Mouse (Mus musculus) ovary, postnatal 14 days (tissue): ENCODE measurements around the gene Nup93.
A peak's percentile ranks its signal among the peaks of the same experiment; 100 is the strongest.

Experiments
- DNase-seq: peaks from one replicate; pipeline ENCODE4 v3.0.0; 2022; ENCODE audit warnings: low spot score

Nup93 gene

GRCm38 (mm10) chr8:94317249-94317648 is 102.9 kb downstream of the Nup93 start:
- no peak for DNase-seq

GRCm38 (mm10) chr8:94317691-94318090 is 103.3 kb downstream of the Nup93 start:
- no peak for DNase-seq

GRCm38 (mm10) chr8:94320036-94320435 is 105.7 kb downstream of the Nup93 start:
- DNase-seq = no peak

GRCm38 (mm10) chr8:94322083-94322482 is 107.7 kb downstream of the Nup93 start:
- DNase-seq = no peak

DNA sequence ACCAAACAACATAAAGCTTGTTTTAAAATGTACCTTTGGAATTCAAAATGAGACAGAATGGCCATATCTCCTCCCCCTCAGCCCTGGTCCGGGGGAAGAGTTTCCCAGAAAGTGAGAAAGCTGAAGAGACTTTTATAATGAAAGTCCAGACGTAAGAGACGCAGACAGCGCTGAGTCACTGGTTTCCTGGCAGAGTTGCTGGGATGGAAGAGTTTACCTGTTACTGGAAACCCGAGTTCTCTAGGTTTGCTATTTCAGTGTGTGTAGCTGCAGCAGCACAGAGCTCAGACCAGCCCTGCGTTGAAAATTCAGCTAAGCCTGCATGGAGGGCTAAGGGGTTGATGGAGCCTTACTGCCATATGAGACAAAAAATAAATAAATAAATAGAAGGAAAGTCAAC is 108.7 kb downstream of the Nup93 start:
- DNase-seq = no peak

DNA sequence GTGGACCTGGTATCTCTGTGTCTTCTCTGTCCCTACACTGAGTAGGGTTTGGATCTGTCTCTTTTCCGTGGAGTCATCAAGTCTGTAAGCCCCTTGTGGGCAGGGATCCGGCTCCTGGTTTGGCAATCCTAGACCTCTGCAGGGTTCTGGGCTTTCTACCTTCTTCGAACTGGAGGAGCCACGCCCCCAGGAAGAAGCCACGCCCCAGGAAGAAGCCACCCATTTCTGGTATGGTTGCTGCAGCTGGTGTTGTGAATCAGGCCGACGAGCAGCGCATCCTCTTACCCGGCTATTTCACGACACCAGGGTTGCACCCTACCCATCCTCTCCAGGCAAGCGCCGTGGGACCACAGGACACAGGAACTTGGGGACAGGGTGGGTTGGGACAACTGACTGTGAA is 109.7 kb downstream of the Nup93 start:
- DNase-seq = no peak

DNA sequence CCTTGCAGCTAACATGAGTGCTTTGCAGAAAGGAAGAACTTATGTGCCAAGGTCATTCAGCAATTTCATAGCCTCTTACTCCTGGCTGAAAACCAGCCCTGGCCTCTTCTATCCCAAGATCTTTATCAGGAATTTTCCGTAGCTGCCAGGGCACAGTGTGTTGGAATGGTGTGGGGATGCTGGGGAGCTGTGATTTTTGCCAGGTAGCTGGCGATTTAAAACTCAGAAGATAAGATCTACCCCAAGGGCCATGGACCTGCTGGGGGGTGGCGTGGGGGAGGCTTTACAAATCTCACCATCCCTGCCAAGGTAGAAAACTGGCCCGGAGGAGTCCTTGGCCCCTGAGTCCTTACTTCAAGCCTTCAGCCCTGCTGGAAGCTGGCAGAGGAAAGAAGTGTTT is 111.7 kb downstream of the Nup93 start:
- DNase-seq = no peak

DNA sequence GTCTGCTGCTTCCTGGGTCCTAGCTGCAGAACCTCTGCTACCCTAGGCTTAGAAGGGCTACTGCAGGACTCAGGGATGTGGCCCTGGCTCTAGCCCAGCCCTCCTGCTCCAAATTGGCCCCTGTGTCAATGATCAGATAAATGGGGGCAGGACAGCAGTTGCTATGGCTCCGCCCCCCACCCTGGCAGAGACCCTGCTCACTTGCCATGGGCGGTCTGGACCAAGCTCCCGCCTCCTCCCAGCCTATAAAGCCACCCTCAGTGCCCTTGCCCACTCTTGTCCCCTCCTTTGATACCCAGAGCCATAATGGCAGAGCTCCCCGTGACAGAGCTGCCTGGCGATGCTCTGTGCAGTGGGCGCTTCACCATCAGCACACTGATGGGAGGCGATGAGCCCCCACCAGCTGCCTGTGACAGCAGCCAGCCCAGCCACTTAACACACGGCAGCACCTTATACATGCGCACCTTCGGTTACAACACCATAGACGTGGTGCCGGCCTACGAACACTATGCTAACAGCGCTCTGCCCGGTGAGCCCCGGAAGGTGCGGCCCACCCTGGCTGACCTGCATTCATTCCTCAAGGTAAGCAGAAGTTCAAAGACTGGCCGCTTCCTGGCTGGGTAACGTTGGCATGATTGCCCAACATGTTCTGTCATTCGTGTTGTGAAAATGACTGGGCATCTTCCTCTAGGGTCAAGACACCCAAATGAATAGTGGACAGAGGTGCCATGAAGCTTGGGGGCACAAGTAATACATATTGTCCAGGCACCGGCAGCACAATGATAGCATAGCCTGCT is 114.8 kb downstream of the Nup93 start, which contains the start of gene Slc12a3:
Slc12a3 (plus strand) TSS at position 270 of the 797 bp plus-strand sequence.
- DNase-seq = no peak

DNA sequence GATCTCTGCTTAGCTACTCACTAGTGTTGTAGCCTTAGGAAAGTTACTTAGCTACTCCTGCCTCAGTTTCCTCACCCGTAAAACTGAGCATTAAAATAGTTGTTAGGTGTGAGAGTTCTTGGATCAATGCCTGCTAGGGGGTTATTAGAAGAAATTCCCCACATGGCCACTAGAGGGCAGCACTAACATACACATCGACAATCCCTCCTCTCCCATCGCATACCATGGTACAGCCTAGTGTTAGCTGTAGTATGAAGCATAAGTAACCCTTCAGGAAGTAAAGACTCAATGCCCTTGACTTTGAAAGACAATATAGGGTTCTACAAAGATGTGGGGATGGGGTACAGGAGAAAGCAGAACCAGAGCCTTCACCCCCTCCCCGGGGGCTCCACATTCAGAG is 116.4 kb downstream of the Nup93 start:
- DNase-seq = peak; percentile 41

DNA sequence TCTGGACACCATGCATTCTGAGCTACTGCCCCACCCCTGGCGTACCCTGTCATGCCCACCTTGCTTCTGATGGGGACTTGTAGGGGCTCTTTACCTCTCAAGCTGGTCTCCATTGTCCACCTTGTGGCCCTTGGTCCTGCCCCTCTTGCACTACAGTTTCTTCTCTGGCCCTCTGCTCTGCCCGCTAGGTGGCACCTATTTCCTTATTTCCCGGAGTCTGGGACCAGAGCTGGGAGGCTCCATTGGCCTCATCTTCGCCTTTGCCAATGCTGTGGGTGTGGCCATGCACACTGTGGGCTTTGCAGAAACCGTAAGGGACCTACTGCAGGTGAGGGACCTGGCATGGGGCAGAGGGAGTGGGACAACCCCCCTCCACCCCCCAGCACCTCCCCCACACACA is 119.0 kb downstream of the Nup93 start:
- no peak for DNase-seq

DNA sequence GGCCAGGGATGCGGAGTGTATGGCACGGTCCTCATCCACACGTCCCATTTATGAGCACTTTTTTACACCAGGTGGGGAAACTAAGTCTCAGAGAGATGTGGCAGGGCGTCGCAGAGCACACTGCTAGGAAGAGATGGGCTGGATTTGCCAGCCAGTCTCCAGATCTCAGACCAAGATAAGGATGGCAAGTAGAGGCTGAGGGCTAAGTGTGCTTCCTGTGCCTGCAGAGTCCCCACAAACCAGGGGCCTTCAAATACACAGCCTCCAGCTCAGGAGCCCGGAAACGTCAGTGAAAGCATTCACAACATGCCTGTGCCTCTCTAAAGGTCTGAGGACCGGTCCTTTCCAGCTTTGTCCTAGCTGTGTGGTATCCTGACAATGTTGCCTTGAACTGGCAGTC is 123.2 kb downstream of the Nup93 start:
- no peak for DNase-seq

- no peak for DNase-seq
These were observed 126.4 kb downstream of the Nup93 start for GRCm38 (mm10) chr8:94340796-94341195.

GRCm38 (mm10) chr8:94342691-94343090 is 128.3 kb downstream of the Nup93 start:
- no peak for DNase-seq

- DNase-seq = peak; percentile 81
These were observed 128.9 kb downstream of the Nup93 start for GRCm38 (mm10) chr8:94343290-94343689.

DNA sequence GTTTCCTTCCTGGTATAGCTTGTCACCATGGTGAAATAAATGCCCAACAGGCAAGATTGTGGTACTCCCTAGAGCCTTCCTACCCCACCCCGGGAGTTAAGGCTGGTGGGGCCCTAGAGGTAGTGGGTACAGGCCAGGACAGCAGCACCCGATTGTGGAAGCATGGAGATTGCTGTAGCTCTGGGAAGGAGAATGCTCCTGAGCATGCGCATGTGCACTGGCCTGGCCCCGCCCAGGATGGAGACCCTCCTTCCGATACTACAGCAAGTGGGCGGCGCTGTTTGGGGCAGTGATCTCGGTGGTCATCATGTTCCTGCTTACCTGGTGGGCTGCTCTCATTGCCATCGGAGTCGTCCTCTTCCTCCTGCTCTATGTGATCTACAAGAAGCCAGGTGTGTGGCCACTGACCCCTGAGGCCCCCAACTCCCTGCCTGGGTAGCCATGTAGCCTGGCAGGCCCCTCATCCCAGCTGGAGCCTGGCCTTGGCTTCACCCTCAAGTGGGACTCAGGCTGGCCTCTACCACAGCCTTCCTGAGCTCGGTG is 129.5 kb downstream of the Nup93 start:
- DNase-seq = no peak

- DNase-seq = no peak
These were observed 131.3 kb downstream of the Nup93 start for GRCm38 (mm10) chr8:94345657-94346056.

DNA sequence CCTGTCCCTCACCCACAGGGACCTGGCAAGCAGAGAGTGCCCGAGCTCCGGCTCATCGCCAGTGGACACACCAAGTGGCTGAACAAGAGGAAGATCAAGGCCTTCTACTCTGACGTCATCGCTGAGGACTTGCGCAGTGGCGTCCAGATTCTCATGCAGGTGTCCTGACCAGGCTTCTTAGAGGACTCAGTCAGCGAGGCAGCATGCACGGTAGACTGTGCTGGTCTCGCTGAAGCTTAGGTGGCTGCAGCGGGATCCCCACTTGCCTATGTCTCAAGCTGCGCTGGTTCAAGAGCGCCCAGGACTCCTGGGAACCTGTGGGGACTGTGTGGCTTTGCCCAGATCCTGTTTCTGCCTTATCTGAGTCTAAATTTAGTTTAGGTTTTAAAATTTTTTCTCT is 131.9 kb downstream of the Nup93 start:
- DNase-seq = no peak

DNA sequence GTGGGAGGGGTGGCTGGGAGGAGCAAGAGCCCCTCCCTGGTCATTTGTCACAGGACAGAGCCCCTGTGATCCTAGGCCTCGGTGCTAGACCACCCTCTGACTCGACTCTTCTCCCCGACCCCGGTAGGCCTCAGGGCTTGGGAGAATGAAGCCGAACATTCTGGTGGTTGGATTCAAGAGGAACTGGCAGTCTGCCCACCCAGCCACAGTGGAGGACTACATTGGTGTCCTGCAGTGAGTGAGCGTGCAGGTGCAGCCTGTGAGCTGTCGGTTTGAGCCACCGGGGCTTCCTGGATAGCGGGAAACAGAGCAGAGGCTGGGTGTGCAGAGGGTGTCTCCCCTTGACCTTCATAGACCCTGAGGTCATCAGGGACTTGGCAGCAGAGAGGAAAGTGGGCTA is 134.1 kb downstream of the Nup93 start:
- DNase-seq = no peak

DNA sequence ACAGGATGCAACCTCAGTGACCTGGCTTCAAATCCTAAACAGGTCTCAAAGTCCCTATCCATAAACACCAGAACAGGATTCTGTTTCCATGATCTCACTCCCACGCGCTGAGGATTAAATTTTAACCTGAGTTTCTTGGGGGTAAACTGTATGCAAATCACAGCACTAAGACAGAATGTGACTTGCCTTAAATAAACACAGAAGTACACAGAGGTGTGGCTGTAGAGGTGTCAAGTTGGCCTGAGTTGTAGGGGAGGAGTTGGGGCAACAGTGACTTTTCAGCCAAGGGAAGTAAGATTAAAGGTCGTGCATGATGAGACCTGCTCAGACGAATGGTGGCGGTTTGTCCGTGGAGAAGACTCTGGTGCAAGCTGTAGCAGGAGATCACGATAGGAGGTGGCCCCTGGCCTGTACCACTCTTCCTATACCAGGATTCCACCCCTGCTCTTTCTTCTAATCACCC is 139.7 kb downstream of the Nup93 start:
- no peak for DNase-seq

- DNase-seq = no peak
These were observed 140.2 kb downstream of the Nup93 start for GRCm38 (mm10) chr8:94354571-94354970.

GRCm38 (mm10) chr8:94357220-94357619 is 142.9 kb downstream of the Nup93 start:
- DNase-seq = no peak

- peak; percentile 77 for DNase-seq
These were observed 144.2 kb downstream of the Nup93 start for GRCm38 (mm10) chr8:94358541-94358940.

DNA sequence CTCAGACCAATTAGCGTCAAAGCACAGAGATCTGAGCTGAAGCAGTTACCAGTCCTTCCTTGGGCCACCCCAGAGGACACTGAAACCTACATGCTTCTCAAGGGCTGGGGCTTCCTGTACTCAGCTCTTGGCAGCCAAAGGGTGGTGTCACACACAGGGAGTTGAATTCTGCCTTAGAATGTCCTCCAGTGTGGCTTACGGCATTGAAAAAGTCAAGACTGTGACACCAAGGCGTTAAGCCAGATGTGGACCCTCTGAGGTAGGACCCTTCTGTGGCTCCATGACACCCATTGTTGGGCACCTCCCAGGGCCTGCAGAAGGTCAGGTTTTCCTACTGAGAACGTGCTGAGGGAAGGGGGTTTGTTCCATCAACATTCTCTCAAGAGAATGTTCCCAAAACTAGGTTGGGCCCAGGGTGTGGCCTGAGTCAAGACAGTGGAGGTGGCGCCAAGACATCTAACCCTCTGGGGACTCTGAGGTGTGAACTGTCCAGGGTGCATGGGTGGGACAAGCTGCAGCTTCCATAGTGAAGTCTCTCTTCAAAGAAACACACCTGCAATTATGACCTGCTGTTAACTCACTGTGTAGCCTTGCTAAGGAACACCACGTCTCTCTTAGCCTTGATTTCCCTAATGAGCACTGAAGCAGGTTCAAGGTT is 147.5 kb downstream of the Nup93 start:
- DNase-seq = no peak
